Mouse (Mus musculus) erythroblast, embryonic 14.5 days (primary cell): Measurements from ENCODE around the gene Magi1. TPM values are rescaled to one million over a fixed set of nuclear protein-coding genes. Genes with fewer than 3 reads are reported as not detected.

Experiments
- H3K27me3 ChIP-seq: 2 replicates; pipeline ENCODE4 v1.6.1; 2012; ENCODE audit warnings: inconsistent platforms; ENCODE audit not compliant: control insufficient read depth
- H3K36me3 ChIP-seq: 2 replicates; pipeline ENCODE4 v1.6.1; 2012; ENCODE audit warnings: mild to moderate bottlenecking, inconsistent platforms; ENCODE audit not compliant: control insufficient read depth
- H3K4me1 ChIP-seq: 2 replicates; pipeline ENCODE4 v1.6.1; 2012; ENCODE audit warnings: inconsistent platforms; ENCODE audit not compliant: control insufficient read depth
- H3K4me3 ChIP-seq: replicated peaks from 2 replicates; pipeline ENCODE3; 2012; ENCODE audit warnings: moderate library complexity, mild to moderate bottlenecking, inconsistent platforms
- H3K9me3 ChIP-seq: 2 replicates; pipeline ENCODE4 v1.6.1; 2012; ENCODE audit warnings: low read length, inconsistent platforms, mixed read lengths; ENCODE audit not compliant: control insufficient read depth
- GATA1 ChIP-seq: IDR thresholded peaks from 2 replicates; pipeline ENCODE4 v1.6.1; 2012; ENCODE audit warnings: low read length, inconsistent platforms, mixed read lengths
- TAL1 ChIP-seq: IDR thresholded peaks from 3 replicates; pipeline ENCODE4 v1.6.1; 2012; ENCODE audit warnings: low read length, inconsistent platforms, mixed read lengths
- polyA plus RNA-seq: library from polyadenylated mRNA; stranded (reverse); fragments of >175 nt; gene quantifications from 2 replicates; pipeline ENCODE4 v1.2.3, GENCODE M21; 2012

The Magi1 gene
- polyA plus RNA-seq, 1 experiment = 0.16 TPM

GRCm38 (mm10) chr6:93924568-93924967 lies 359.1 kb downstream of the Magi1 start:
- H3K4me1 ChIP-seq = no peaks in the 10 kb centered on the region
- no peaks in the 10 kb centered on the region for H3K9me3 ChIP-seq
- H3K36me3 ChIP-seq = no peaks in the 10 kb centered on the region
- TF ChIP-seq TAL1 (no peak), GATA1 (no peak)
- H3K27me3 ChIP-seq = no peaks in the 10 kb centered on the region
- no peak overlapping the region for H3K4me3 ChIP-seq

GRCm38 (mm10) chr6:93923972-93924371 lies 359.7 kb downstream of the Magi1 start:
- TF ChIP-seq GATA1 = no peak
- TF ChIP-seq TAL1 = no peak
- H3K27me3 ChIP-seq = no peaks in the 10 kb centered on the region
- no peaks in the 10 kb centered on the region for H3K9me3 ChIP-seq
- H3K36me3 ChIP-seq = no peaks in the 10 kb centered on the region
- H3K4me1 ChIP-seq = no peaks in the 10 kb centered on the region
- no peak overlapping the region for H3K4me3 ChIP-seq

GRCm38 (mm10) chr6:93923351-93923750 lies 360.4 kb downstream of the Magi1 start:
- H3K36me3 ChIP-seq = no peaks in the 10 kb centered on the region
- H3K9me3 ChIP-seq = no peaks in the 10 kb centered on the region
- TF ChIP-seq GATA1 = no peak
- TF ChIP-seq TAL1 = no peak
- no peaks in the 10 kb centered on the region for H3K4me1 ChIP-seq
- H3K4me3 ChIP-seq = no peak overlapping the region
- H3K27me3 ChIP-seq = no peaks in the 10 kb centered on the region

- Histone ChIP-seq H3K4me1 (no peaks in the 10 kb centered on the region), H3K4me3 (no peak overlapping the region), H3K9me3 (no peaks in the 10 kb centered on the region), H3K27me3 (no peaks in the 10 kb centered on the region), H3K36me3 (no peaks in the 10 kb centered on the region)
- TF ChIP-seq GATA1 (no peak), TAL1 (no peak)
These were observed 360.8 kb downstream of the Magi1 start for GRCm38 (mm10) chr6:93922931-93923330.

- peaks cover 8% of the 10 kb centered on the region for H3K27me3 ChIP-seq
- H3K4me3 ChIP-seq = no peak overlapping the region
These were observed 370.4 kb downstream of the Magi1 start for GRCm38 (mm10) chr6:93913226-93913861.

GRCm38 (mm10) chr6:93912582-93913225 lies 371.0 kb downstream of the Magi1 start:
- H3K4me3 ChIP-seq = no peak overlapping the region

More at GRCm38 (mm10) chr6:93913226-93913861, 370.4 kb downstream of the Magi1 start:
- H3K9me3 ChIP-seq = no peaks in the 10 kb centered on the region
- H3K4me1 ChIP-seq = no peaks in the 10 kb centered on the region
- H3K36me3 ChIP-seq = no peaks in the 10 kb centered on the region
- TF ChIP-seq GATA1 (no peak), TAL1 (no peak)

GRCm38 (mm10) chr6:93912003-93912581 lies 371.6 kb downstream of the Magi1 start:
- Histone ChIP-seq H3K36me3 (no peaks in the 10 kb centered on the region), H3K27me3 (peaks cover 8% of the 10 kb centered on the region), H3K4me3 (no peak overlapping the region), H3K4me1 (no peaks in the 10 kb centered on the region), H3K9me3 (no peaks in the 10 kb centered on the region)
- TF ChIP-seq TAL1 = no peak
- TF ChIP-seq GATA1 = no peak

More at GRCm38 (mm10) chr6:93912582-93913225, 371.0 kb downstream of the Magi1 start:
- H3K27me3 ChIP-seq = peaks cover 8% of the 10 kb centered on the region
- no peaks in the 10 kb centered on the region for H3K4me1 ChIP-seq
- no peaks in the 10 kb centered on the region for H3K36me3 ChIP-seq
- H3K9me3 ChIP-seq = no peaks in the 10 kb centered on the region
- TF ChIP-seq TAL1 (no peak), GATA1 (no peak)

- Histone ChIP-seq H3K9me3 (no peaks in the 10 kb centered on the region), H3K27me3 (peaks cover 8% of the 10 kb centered on the region), H3K4me3 (no peak overlapping the region), H3K4me1 (no peaks in the 10 kb centered on the region), H3K36me3 (no peaks in the 10 kb centered on the region)
- no peak for TF ChIP-seq TAL1
- no peak for TF ChIP-seq GATA1
These were observed 372.3 kb downstream of the Magi1 start for GRCm38 (mm10) chr6:93911420-93911819.

GRCm38 (mm10) chr6:93909976-93910375 lies 373.7 kb downstream of the Magi1 start:
- TF ChIP-seq TAL1 (no peak), GATA1 (no peak)
- H3K4me1 ChIP-seq = no peaks in the 10 kb centered on the region
- H3K4me3 ChIP-seq = no peak overlapping the region
- no peaks in the 10 kb centered on the region for H3K36me3 ChIP-seq
- H3K27me3 ChIP-seq = peaks cover 8% of the 10 kb centered on the region
- no peaks in the 10 kb centered on the region for H3K9me3 ChIP-seq

- no peak for TF ChIP-seq TAL1
- TF ChIP-seq GATA1 = no peak
- Histone ChIP-seq H3K4me1 (no peaks in the 10 kb centered on the region), H3K27me3 (no peaks in the 10 kb centered on the region), H3K9me3 (no peaks in the 10 kb centered on the region), H3K4me3 (no peak overlapping the region), H3K36me3 (no peaks in the 10 kb centered on the region)
These were observed 378.7 kb downstream of the Magi1 start for GRCm38 (mm10) chr6:93904987-93905386.
